Mouse (Mus musculus) megakaryocyte progenitor cell, adult 5-6 weeks (primary cell): ENCODE data around the gene Pycr1. TPM values are rescaled to one million over a fixed set of nuclear protein-coding genes. Genes with fewer than 3 reads are reported as not detected.

Experiments
- ATAC-seq: replicated peaks from 2 replicates; pipeline ENCODE4 v1.8.0; 2016; ENCODE audit warnings: mild to moderate bottlenecking, moderate TSS enrichment, inconsistent platforms; ENCODE audit not compliant: poor library complexity
- total RNA-seq, 2 experiments: library from RNA; stranded (forward) in 1 of 2; stranded (reverse) in 1 of 2; fragments of 157-497, 149-512 nt in 1 of 2; fragments of 200-1000 nt in 1 of 2; gene quantifications; 2 replicates each; pipeline versions ENCODE4 v1.2.3 to v1.2.4; 2015 to 2017

Pycr1 gene
- total RNA-seq, 2 experiments from 2014 or later, result 6.2 to 10.3 TPM

DNA sequence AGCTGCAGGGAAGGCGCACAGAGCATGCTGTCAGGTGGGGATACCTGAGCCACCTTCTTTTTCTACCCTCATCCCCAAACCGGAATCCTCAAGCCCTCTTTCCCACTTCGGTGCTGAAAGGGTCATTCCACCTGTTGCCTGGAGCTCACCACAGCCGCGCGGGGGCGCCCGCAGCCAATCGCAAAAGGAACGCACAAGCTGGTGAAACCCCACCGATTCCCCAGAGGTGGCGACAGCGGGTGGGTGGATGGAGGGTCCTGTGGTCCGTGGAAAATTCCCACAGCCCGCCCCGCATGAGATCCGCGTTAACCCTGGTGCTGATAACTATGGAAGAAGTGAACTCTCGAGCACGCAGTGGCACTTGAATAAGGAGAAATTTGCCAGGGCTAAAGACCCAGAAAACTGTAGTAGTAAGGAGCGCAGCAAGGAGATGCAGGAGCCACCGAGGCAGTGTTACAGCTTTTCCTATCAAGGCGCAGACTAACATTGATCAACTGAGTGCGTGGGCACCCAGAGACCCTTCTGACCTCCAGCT lies 15.4 kb upstream of the Pycr1 start:
- ATAC-seq, result peak; percentile 80

DNA sequence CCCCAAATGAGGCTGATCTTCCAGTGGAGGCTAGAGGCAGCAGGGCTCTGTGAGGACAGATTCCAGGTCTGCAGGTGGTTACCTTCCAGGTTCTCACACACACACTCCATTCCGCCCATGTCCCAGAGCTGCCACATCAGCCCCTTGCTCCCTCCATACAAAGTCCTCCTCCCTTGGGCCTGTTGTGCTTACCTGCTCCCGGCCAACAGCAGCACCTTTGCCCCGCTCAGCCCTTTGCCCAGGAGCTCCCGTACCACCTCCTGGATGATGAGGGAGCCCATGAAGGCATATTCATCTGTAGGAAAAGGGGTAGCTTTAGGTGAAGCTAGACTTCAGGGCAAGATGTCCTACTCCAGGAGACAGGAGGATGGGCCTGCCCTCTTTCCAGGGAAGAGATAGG lies 13.7 kb upstream of the Pycr1 start:
- no peak for ATAC-seq

DNA sequence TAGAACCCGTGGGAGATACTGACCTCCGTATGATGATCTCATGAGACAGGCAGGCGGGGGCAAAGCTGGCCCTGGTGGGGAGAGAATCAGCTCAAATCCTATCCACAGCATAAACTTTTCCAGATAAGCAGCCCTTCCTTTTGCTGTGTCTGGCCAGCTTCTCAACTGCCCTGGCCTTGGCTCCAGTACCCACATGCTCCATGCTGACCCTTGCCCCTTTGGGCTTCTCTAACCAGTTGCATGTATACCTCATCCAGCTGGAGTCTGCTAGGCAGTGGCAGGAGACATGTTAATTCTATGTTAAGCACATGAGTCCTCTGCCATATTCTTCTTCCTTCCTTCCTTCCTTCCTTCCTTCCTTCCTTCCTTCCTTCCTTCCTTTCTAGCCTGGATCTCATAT lies 11.2 kb upstream of the Pycr1 start:
- ATAC-seq, result no peak

GRCm38 (mm10) chr11:120651872-120652271 lies 8.3 kb upstream of the Pycr1 start:
- peak; percentile 51; the same call in 1 of the 2 replicates for ATAC-seq

DNA sequence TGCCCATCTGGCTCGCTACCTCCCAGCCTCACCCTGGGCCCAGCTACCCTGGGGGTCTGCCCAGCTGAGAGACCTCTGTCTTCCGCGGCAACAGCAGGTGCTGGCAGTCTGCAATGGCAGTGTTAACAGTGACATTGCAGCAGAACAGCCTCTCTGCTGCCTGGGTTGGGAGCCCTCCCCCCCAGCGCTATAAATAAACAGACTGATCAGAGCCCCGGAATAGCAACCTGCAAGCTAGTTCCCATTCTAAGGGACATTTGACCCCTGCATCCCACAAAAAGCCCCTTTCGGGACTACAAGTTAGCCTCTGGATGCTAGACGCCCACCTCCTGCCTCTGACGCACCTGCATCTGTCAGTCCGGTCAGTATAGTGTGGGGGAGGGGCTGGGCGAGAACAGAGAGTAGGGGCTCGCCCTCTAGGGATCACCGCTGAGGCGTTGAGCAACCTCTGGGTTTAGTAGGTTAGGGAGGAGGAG lies 4.5 kb upstream of the Pycr1 start, which contains the start of gene Myadml2:
Myadml2 (minus strand) TSS at position 158 of the 476 bp plus-strand sequence.
- peak; percentile 26; the same call in 1 of the 2 replicates for ATAC-seq

DNA sequence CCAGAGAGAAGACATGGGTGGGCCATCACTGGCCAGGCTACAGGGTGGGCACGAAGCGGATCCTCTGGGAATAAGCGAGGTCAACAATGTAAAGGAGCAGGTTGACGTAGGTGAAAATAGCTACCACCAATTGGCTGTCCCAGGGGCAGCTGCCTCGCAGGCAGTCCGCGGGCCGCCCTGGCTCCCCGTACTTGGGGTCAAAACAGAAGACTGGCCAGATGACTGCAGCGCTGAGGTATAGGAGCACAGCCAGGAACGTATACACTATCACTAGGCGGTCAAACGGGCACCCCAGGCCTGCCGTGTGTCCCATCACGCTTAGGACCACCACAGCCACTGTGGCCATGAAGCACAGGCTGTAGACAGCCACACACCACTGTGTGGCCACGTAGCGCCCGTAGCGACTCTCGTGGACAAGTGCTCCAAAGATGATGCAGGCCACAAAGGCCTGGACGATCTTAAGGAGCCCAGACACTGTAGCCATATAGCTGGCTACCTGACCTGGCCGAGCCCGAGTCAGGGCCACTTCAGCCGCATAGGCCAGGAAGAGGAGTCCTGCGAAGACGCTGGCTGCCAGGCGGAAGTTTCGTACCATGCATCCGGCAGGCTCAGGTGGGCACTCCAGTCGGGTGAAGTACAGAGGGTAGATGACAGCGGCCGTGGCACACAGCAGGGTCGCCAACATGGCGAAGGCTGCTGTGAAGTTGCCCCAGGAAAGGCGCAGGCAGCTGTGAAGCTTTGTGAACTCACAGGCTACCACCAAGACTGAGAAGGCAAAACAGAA lies 3.7 kb upstream of the Pycr1 start:
- no peak for ATAC-seq

DNA sequence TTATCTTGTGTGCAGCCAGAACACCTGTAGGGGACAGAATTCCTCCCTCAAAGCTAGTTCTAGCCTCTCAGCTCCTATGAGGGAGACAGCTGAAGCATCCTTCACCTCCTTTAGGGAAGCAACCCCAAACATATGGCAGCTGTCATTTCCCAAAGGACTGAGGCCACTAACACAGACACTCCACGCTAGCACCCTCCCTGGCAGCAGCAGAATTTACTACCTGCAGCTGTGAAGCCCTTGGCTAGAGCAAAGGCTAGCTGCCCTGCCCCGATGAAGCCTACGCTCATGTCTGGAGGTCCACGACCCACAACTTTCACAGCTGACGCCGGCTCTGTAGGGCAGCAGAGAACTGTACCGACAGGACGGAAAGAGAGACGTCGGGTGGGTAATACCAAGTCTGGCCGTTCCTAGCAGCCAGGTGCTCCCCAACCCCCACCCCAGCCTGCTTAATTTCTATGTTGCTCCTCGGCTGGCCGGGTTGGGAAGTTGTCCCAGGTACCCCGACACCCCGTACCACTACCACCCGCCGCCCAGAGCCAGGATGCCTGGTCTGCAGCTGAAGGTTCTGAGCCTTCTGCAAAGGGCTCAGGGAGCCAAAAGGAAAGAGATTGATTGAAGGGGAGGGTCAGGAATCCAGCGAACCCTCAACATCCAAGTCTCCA lies 499 bp downstream of the Pycr1 start:
- ATAC-seq, result peak; percentile 17

GRCm38 (mm10) chr11:120641869-120642268 lies 1.7 kb downstream of the Pycr1 start:
- peak; percentile 9; the same call in 1 of the 2 replicates for ATAC-seq

DNA sequence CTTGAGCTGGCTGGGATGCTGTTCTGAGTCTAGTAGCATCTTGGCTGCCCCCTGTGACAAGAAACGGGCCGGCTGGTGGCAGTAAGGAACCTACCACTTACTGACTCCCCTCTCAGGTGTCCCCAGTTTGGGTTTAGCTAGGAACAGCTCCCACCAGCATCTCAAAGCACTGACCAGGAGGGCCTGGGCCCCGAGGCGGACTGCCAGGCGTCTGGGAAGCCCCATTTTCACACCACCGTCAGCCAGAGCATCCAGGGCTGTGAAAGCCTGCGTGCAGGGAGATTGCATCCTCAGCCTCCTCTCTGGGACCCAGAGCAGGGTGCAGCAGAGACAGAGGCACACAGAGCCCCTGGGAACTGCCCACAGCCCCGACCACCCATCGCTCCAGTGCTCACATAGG lies 2.3 kb downstream of the Pycr1 start:
- no peak for ATAC-seq

DNA sequence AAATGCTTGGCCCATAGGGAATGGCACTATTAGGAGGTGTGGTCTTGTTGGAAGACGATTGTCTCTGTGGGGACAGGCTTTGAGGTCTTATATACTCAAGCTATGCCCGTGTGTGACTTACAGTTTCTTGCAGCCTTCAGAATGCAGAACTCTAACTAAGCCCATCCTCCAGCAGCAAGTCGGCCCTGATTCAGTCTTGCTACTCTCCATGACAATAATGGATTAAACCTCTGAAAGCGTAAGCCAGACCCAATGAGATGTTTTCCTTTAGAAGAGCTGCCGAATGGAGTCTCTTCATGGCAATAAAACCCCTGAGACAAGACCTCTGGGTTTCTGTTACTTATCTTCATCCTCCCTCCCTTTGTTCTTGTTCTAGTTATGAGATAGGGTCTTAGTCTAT lies 8.8 kb downstream of the Pycr1 start:
- no peak for ATAC-seq

DNA sequence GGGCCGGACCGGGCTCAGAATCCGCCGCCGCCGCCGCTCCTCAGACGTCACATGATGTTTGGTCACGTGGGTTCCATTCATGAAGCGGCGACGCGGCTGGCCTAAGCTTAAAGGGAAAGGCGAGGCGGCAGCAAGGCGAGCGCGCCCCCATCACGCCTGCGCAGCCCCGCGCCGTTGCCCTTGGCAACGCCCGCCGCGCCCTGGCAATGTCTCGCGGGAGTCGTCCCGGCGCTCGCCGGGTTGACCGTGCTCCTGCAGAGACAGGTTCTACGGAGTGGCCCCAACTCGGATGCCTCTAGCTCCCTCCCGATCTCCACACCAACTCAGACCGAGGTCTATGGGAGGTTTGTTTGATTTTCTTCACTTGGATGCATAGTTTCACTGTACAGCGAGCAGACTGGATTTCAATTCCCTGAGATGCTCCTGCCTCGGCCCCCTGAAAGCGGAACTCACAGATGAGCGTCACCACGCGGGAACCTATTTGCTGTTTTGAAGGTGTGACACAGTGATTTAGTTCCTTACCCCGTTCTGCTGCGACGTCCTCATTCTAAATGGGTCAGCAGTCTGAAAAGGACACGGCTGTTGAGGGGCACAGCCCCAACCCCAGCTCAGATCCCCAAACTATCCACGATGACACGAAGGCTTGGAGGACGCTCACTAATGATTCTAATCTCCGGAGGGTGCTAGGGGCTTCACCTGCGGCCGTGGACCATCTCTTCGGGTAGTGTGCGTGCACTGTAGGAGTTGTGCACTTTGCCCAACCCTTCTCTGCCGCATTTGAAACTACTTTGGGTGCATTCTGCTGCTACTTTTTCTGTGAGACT lies 9.8 kb downstream of the Pycr1 start, which contains the start of gene Mafg:
Mafg (minus strand) TSS at position 81 of the 824 bp plus-strand sequence.
- peak; percentile 51 for ATAC-seq

GRCm38 (mm10) chr11:120632559-120633519 lies 10.7 kb downstream of the Pycr1 start:
- peak; percentile 27 for ATAC-seq

DNA sequence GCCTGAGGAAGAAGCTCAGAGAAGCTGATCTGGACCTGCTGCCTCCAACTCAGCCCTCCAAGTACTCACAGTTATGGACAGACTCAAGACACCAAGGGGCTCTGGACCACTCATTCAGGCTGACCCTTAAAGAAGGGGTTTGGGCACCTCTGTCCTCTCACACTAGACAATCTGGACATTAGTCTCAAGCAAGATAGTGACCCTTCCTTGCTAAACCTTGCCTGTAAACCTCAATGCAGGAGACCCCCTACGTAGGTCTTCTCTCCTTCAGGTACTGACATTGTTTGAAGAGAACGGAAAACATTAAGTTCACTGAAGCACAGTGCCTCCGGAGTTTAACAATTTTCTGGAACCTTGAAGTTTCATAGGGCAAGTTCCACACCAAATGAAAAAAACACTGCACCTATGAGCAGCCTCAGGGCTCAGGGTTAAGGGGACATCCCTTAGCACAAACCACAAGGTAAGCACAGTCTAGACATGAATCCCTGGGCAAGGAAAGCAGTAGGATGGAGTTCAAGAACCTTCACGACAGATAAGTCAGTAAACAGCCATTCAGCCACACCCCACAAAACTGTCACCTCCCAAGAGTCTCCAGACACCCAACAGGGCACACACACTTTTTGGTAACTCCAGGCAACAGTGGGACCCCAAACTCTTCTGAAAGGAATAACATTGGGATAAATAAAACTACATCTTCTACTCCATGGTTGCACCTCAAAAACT lies 11.7 kb downstream of the Pycr1 start:
- no peak for ATAC-seq

DNA sequence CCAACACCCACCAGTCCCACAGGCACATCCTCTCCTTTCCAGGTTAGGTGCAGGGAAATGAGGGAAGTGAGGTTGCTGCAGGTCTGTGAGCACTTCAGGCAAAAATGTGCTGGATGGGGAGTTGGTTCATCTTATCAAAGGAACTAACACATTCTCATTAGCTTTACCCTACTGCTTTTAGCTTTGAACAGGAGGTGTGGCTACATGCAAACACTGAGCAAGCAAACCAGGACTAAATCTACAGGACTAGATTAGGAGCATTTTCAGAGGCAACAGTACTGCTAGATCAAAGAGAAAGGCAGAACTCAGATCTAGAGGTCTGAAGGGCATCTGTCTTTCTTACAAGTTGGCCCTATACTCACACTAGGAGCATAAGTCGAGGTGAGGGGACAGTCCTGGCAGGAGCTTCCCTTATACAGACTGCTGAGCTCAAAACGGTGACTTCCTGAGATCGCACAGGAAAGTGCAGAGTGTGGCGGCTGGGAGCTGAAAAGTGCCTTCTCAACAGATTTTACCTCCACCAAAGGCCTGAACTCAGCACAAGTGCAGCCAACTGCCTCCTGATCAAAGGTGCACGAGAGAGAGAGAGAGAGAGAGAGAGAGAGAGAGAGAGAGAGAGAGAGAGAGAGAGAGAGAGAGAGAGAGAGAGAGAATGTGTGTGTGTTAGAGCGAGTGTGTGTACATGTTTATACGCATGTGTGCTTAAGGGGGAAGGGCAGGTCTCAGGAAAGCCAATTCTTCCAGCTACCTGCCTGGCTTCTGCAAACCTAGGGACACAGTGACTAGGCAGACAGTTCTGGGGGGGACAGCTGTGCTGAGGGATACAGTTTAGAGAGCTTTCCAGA lies 12.5 kb downstream of the Pycr1 start:
- no peak for ATAC-seq

GRCm38 (mm10) chr11:120630401-120630871 lies 13.1 kb downstream of the Pycr1 start:
- ATAC-seq, result peak; percentile 42

DNA sequence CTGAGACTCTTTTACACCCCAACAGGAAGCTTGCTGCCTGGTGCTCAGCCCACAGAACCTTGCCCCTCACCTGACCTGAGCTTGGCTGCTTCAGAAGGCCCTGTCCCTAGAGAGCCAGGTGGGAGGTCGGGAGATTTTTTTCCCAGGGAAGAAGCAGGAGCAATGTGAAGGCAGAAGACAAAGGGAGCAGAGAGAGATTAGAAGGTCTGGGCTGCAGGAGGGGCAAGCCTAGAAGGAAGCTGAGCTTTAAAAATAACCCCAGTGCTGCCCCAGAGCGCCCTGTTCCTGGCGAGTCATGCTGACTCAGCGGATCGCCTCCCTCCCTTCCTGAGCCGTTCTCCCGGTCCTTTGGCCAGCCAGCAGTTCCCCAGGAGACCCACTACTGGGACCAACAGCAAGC lies 13.7 kb downstream of the Pycr1 start:
- 0 out of 2 replicates have a peak, but pooled peaks have one; percentile 4 for ATAC-seq

- peak; percentile 29 for ATAC-seq
Observed at GRCm38 (mm10) chr11:120629341-120629730, 14.2 kb downstream of the Pycr1 start.
